Mouse (Mus musculus) Patski (cell line): ENCODE results near the gene Spty2d1. TPM values are rescaled to one million over a fixed set of nuclear protein-coding genes. Genes with fewer than 3 reads are reported as not detected.
"Not testable (repeated sequence)": the region's sequence is repeated elsewhere in the genome, so short reads cannot be mapped to it uniquely, and the experiment has no call there.

Experiments used
- ATAC-seq: fragments of 100-300 bp; one replicate; pipeline ENCODE4 v1.8.0; 2021
- CTCF ChIA-PET: fragments of 350-600 bp; sonication (Branson Sonifier 250); formaldehyde crosslinking; loops from one replicate; lab custom pipeline; 2022; ENCODE audit warnings: inconsistent platforms; lab: Charles Lee
- POLR2A ChIA-PET: fragments of 350-600 bp; sonication (Branson Sonifier 250); formaldehyde crosslinking; loops from one replicate; lab custom pipeline; 2022; ENCODE audit warnings: antibody characterized with exemption, inconsistent platforms; lab: Charles Lee
- DNase-seq: peaks from one replicate; pipeline ENCODE4 v3.0.0-alpha.2; 2011; ENCODE audit warnings: low read depth, low spot score
- H3K27me3 ChIP-seq: fragments of 371-371 bp; one replicate; pipeline ENCODE4 v1.5.1; 2021
- CTCF ChIP-seq: fragments of 100-300 bp; IDR thresholded peaks from one replicate; pipeline ENCODE4 v1.5.1; 2021
- in situ Hi-C: fragments of 300-500 bp; cut with MboI; formaldehyde crosslinking; loops from 3 replicates; pipeline ENCODE4 v1.11.1; 2018; ENCODE audit warnings: low pct_unique_long_range_greater_than_20kb, mixed read lengths
- polyA plus RNA-seq: library from polyadenylated mRNA; unstranded; gene quantifications from one replicate; pipeline ENCODE4 v1.2.3, GENCODE M21; 2021

Gene Spty2d1
- polyA plus RNA-seq, 1 experiment from 2014 or later = 19.6 TPM

GRCm38 (mm10) chr7:47042823-47043490 is 34.7 kb upstream of the Spty2d1 start:
- in situ Hi-C loops = no loop called here

GRCm38 (mm10) chr7:47042121-47042520 is 33.9 kb upstream of the Spty2d1 start:
- in situ Hi-C loops = no loop called here
- ATAC-seq (no peak), DNase-seq (no peak)
- no peak for TF ChIP-seq CTCF
- no peaks in the 10 kb centered on the region for H3K27me3 ChIP-seq
- ChIA-PET POLR2A (interaction anchor here (1.7 kb wide), 1 partner anchor 12 kb away, joined by 5 read pairs; no protein-coding TSS in a partner anchor), CTCF (interaction anchor here (0.9 to 1.2 kb wide), 2 partner anchors 9 to 36 kb away, joined by 3 to 5 read pairs; no protein-coding TSS in a partner anchor)

More at GRCm38 (mm10) chr7:47042823-47043490, 34.7 kb upstream of the Spty2d1 start:
- DNase-seq (no peak), ATAC-seq (no peak)
- ChIA-PET CTCF (interaction anchor here (0.9 to 1.2 kb wide), 3 partner anchors 8 to 36 kb away, joined by 3 to 5 read pairs (median 4); no protein-coding TSS in a partner anchor), POLR2A (no interaction called here)
- no peaks in the 10 kb centered on the region for H3K27me3 ChIP-seq
- no peak for TF ChIP-seq CTCF

- CTCF ChIA-PET = interaction anchor here (0.9 kb wide), 1 partner anchor 26 kb away, joined by 3 read pairs; no protein-coding TSS in a partner anchor
- TF ChIP-seq CTCF = no peak
- ATAC-seq = no peak
- no peak for DNase-seq
- in situ Hi-C loops = no loop called here
- POLR2A ChIA-PET = interaction anchor here (1.7 kb wide), 1 partner anchor 12 kb away, joined by 5 read pairs; no protein-coding TSS in a partner anchor
- H3K27me3 ChIP-seq = no peaks in the 10 kb centered on the region
These were observed 33.5 kb upstream of the Spty2d1 start for GRCm38 (mm10) chr7:47041706-47042105.

GRCm38 (mm10) chr7:47035426-47035825 is 27.2 kb upstream of the Spty2d1 start:
- in situ Hi-C loops = no loop called here
- no peaks in the 10 kb centered on the region for H3K27me3 ChIP-seq
- POLR2A ChIA-PET = no interaction called here
- no peak for DNase-seq
- TF ChIP-seq CTCF = no peak
- no peak for ATAC-seq
- CTCF ChIA-PET = interaction anchor here (1.0 to 1.8 kb wide), 3 partner anchors 8 to 41 kb away, joined by 3 to 4 read pairs (median 4); no protein-coding TSS in a partner anchor

- DNase-seq (no peak), ATAC-seq (no peak)
- no peak for TF ChIP-seq CTCF
- POLR2A ChIA-PET = no interaction called here
- CTCF ChIA-PET = interaction anchor here (1.0 to 1.8 kb wide), 3 partner anchors 9 to 42 kb away, joined by 3 to 4 read pairs (median 4); no protein-coding TSS in a partner anchor
- in situ Hi-C loops = no loop called here
- no peaks in the 10 kb centered on the region for H3K27me3 ChIP-seq
These were observed 26.7 kb upstream of the Spty2d1 start for GRCm38 (mm10) chr7:47034785-47035384.

GRCm38 (mm10) chr7:47031371-47031770 is 23.2 kb upstream of the Spty2d1 start:
- ChIA-PET CTCF (no interaction called here), POLR2A (no interaction called here)
- no peak for ATAC-seq
- in situ Hi-C loops = no loop called here
- H3K27me3 ChIP-seq = no peaks in the 10 kb centered on the region
- no peak for TF ChIP-seq CTCF
- no peak for DNase-seq

GRCm38 (mm10) chr7:47030517-47031193 is 22.4 kb upstream of the Spty2d1 start:
- DNase-seq (no peak), ATAC-seq (no peak)
- H3K27me3 ChIP-seq = no peaks in the 10 kb centered on the region
- CTCF ChIA-PET = no interaction called here
- no peak for TF ChIP-seq CTCF
- POLR2A ChIA-PET = no interaction called here
- in situ Hi-C loops = no loop called here

GRCm38 (mm10) chr7:47027520-47027919 is 19.3 kb upstream of the Spty2d1 start:
- in situ Hi-C loops = loop anchor here (5.0 kb wide), 1 partner anchor 120 kb away; no protein-coding TSS in a partner anchor
- H3K27me3 ChIP-seq = no peaks in the 10 kb centered on the region
- DNase-seq (no peak), ATAC-seq (no peak)
- ChIA-PET POLR2A (no interaction called here), CTCF (interaction anchor here (1.1 kb wide), 1 partner anchor 24 kb away, joined by 3 read pairs; no protein-coding TSS in a partner anchor)
- peak; percentile 34 for TF ChIP-seq CTCF

- POLR2A ChIA-PET, H3K27me3 ChIP-seq, ATAC-seq, DNase-seq: not testable (repeated sequence)
- CTCF ChIA-PET = interaction anchor here (1.1 kb wide), 1 partner anchor 25 kb away, joined by 3 read pairs; no protein-coding TSS in a partner anchor
- in situ Hi-C loops = loop anchor here (5.0 kb wide), 1 partner anchor 120 kb away; no protein-coding TSS in a partner anchor
These were observed 18.7 kb upstream of the Spty2d1 start for GRCm38 (mm10) chr7:47026899-47027298.

GRCm38 (mm10) chr7:47025429-47025828 is 17.2 kb upstream of the Spty2d1 start:
- no peak for ATAC-seq
- in situ Hi-C loops = loop anchor here (5.0 kb wide), 1 partner anchor 122 kb away; no protein-coding TSS in a partner anchor
- CTCF ChIA-PET = interaction anchor here (1.3 kb wide), 1 partner anchor 125 kb away, joined by 3 read pairs; no protein-coding TSS in a partner anchor
- POLR2A ChIA-PET = no interaction called here
- no peaks in the 10 kb centered on the region for H3K27me3 ChIP-seq
- DNase-seq = no peak
- TF ChIP-seq CTCF = no peak
